Mouse (Mus musculus): ENCODE measurements around the gene Scube1.

Gene Scube1

DNA sequence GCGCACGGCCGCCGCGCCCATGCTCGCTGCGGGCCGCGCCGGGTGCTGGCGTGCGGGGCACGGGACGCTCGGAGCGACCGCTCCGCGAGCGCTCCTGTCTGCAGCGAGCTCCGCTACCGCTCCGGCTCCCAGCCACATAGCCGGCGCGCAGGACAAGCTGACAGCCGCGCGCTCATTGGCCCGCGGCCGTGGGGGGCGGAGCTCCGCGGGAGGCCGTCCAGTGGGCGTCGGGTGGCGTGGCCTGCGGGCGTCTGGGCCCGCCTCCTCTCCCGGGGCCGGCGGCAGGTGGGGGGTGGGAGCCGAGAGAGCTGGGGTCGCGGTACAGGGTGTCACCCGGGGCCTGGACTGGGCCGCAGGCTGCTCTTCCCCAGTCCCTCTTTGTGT lies at the start of gene Scube1:
Gene Scube1 (minus strand): TSS at position 136 of the 384 bp plus-strand sequence.
- DNase-seq: peak; percentile 84

DNA sequence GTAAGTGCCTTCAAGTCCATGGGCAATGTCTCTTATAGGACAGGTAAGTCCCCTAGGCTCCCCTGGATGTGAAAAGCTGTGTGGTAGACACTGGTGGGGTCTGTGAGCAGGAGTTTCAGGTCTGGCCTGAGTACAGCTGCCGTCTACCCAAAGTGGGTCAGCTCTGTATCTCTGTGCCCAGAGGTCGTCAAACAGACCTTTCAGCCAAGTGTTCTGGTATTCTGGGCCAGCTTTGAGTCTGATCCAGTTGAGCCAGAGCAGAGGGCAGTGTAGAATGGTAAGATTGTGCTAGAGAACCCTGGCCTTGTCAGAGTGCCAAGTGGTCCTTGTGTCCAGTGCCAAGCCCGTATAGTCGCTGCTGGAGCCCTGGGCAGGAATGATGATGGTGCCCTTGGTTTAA lies 48.1 kb upstream of the Scube1 start:
- peak; percentile 46 for DNase-seq

DNA sequence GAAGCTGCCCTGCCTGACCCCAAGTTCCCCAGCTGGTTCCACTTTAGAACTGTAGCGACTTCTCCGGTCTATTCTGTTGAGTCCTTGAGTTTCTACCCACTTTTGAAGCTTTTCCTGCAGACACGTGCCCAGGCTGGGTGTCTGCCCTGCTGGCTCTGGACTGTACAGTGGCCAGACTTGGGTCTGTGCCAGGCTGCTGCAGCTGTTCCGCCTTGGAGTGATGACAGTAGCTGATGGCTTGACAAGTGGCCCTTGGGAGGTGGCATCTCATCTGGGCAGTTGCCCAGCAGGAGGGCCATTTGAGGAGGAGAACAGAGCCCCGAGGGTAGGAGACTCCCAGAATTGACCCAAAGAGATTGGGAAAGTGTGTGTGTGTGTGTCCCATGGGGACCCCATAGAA lies 47.6 kb upstream of the Scube1 start:
- peak; percentile 47 for DNase-seq

DNA sequence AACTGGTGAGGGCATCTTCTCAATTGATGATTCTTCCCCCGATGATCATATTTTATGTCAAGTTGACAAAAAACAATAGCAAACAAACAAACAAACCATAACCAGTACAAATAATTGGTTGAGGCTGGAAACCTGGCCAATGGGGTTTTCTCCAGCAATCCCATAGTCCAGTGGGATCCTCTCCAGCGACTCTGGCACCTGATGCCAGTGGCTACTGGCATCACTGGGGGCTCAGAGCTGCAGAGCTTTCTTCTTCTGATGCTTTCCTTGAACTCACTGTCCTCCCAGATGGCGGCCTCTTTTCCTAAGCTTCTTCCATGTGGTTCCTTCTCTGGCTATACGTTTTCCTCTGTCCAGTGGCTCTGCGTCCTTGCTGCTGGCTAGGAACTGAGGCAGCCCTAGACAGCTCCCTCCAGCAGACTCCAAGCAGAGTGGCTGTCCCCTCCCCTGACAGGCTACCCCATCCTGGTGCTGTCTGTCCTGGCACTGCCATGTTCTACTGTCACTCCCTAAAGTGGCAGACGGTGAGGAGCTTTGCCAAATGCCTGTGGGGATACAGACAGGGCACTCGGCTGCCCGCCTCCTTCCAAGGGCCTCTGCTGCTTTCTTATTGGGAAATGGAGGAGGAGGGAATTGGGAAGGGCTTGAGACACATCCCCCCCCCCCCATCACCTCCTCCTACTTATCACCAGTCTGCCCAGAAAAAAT lies 46.7 kb upstream of the Scube1 start:
- DNase-seq: no peak

DNA sequence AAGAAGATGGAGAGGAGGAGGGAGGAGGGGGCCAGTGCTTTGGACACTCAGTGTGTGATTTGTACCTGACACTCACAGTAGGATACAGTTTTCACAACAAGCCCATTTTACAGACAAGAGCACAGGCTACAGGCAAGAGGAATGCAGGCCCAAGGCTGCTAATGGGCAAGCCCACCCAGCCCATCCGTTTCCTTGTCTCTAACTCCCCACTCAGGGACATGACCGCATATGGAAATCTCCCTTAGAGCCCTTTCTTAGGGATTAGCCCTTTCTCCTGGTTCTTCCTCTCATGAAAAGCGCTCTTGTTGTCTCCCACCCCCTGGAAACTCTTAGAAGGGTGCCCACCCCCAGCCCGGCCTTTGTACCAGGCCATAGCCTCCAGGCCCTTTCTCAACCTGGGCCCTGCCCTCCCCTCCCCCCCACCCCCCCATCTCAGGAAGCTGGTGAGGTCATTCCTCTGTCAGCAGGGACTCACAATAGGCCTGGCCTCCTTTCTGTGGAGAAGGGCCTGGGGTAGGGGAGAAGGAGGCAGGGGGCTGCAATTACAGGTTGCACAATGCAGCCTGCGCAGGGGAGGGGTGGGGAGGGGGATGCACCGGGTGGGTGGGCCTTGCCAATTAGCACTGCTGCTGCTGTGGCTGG lies 40.7 kb upstream of the Scube1 start:
- no peak for DNase-seq

DNA sequence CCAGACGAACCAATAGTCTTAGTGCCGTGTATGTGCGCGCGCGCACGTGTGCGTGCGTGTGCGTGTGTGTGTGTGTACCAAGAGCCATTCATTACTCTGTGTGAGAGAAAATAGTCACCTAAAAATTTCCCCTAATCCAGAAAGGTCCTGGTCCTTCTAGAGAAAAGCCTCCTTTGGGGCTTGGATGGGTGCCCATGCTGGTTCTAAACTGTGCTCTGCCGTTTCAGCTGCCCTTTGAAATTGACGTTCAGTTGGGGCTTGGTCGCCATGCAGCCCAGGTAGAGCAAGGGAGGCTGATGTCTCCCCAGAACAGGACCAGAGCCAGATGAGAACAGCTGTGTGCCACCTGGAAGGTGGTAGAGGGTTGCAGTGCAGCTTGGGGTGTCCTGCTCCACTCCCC lies 36.7 kb upstream of the Scube1 start:
- no peak for DNase-seq

DNA sequence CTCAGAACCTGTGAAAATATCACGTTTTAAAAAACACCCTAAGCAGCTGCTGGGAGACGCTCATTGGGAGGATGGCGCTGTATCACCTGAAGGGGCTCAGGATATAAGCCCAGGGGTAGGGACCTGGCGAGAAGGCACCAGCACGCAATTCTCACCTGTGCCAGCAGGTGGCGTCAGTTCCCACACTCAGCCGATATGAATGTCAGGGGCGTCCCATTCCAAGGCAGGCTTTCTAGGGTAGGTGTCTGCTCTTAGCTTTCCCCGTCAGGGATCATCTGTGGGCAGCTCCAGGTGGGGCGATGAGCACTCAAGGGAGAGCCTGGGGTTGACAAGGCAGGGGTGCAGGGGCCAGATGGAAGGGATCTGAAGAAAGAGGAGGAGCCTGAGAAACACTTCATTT lies 35.9 kb upstream of the Scube1 start:
- peak; percentile 64 for DNase-seq

DNA sequence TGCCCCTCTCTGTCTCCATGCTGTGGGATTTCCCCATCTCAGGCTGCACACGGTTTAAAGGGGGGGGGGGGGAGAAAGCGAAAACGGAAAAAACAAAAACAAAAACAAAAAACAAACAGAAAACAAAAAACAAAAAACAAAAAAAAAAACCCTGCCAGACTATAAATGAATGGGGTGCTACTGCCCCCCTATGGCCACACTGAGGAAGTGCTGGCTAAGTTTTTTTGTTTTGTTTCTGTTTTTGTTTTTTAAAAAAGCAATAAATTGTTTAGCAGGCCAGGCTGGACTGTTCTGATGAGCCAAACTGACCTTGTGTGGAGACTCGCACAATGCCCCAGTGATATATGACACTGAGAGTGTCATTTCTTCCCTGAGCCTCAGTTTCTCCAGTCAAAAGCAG lies 34.1 kb upstream of the Scube1 start:
- DNase-seq: no peak

DNA sequence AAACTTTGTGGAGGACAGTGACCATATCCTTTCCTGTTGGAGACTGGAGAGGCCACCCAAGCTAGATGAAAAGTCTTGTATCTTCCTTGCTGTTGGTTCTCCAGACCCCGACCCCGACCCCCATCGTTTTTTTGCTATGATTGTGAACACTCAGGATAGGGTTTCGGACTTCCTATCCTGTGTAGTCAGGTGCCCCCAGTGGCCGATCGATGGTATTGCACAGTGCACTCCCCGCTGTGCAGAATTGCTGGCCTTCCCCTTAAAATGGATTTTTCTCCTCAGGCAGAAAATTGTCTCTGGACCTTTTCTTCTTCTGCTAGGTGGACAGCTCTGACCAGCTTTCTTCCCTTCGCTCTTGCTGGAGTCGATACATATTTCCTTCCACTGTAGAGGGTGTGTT lies 31.9 kb upstream of the Scube1 start:
- peak; percentile 43 for DNase-seq

DNA sequence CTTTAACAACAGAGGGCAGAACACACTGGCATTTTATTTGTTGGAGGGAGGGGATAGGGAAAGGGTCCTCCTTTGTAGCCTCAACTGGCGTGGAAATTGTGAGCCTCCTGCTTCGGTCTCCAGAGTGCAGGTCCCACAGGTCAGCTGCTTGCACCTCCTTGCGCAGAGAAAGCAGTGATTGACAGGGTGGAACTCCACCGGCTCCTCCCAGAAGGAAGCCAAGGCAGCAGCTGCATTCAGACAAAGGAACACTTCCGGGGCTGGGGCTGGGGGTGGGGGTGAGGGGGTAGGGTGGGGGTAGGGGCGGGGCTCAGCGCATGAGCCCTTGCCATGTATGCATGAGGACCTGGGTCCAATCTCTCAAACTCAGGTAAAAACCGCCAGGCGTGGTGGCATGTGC lies 24.6 kb upstream of the Scube1 start:
- DNase-seq: no peak

DNA sequence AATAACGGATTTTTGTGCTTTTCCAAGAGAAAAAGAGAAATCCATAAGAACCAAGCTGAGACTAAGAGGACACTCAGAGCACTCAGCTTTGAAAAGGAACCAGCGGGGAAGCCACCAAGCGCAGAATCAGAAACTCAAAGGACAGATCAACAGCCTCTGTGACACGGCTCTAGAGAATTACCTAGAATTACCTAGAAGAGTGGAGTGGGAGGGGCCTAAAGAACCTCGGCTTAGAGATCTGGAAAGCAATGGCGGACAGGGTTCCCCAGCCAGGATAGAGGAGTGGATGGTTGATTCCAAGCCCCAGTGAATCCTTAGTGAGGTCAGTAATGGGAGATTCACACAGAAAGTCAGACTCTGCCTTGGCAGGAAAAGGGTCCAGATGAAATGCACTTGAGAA lies 24.2 kb upstream of the Scube1 start:
- no peak for DNase-seq

DNA sequence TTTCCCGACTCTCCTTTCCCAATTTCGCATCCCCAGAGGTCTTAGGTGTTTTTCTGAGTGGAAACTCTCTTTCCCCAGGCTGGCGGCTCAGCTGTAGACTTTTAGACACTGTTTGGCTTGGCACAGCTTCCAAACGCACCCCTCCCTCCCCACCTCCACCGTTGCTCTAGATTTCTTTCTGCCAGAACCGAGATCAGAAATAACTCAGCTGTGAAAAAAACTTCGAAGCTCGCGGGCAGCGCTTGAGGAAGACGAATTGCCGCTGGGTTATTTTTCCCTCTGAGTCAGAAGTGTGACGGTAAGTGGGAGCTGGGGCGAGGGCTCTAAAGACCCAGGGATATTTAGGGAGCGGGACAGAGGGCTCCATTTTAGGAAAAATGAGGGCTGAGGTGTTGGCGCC lies 21.5 kb upstream of the Scube1 start:
- DNase-seq: peak; percentile 64

DNA sequence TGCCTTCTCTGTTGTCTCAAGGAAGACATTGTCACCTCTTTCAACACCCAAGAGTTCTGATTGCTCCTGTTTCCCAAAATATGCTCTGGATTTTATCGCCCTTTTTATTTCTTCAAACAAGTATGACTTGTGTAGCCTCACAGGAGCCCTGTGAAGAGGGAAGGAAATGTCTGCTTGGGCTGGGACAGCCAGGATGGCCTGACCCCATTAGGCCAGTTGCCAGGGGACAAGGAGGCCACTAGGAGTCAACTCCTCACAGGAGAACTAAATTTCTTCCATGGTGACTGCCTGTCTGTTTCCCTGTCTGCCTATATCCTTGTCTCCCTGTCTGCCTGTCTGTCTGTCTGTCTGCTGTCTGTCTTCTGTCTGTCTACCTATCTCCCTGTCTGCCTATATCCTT lies 17.2 kb upstream of the Scube1 start:
- DNase-seq: no peak

DNA sequence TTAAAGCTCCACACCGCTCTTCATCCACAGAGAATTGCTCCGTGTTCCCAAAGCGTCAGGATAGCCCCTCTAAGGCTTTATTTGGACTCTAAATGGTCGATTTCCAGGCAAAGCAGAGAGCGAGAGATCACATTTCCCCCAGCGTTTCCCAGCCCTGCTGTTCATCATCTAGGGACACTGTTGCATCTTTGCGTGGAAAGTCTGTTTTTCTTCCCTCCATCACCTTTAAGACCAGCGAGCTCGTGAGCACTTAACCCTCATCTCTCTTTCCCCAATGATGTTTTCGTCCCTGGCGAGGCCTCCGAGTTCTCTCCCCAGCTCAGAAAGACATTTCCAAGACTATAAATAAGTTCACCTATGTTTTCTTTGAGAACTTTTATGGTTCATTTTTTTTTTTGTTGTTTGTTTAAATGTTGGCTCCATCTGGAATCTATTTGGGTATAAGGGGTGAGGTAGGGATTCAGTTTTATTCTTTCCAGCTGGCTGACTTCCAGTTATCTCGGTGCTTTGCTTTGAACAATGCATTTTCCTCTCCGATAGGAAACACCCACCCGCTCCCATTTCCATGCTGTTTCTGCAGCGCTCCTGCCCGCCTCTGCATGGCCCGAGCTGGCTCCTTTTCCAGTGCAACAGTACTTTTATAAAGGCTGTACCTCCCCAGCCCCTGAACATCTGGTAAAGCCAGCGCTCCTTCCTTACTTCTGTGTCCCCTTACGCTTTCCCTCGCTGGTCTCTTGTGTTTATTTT lies 16.0 kb upstream of the Scube1 start:
- peak; percentile 29 for DNase-seq

DNA sequence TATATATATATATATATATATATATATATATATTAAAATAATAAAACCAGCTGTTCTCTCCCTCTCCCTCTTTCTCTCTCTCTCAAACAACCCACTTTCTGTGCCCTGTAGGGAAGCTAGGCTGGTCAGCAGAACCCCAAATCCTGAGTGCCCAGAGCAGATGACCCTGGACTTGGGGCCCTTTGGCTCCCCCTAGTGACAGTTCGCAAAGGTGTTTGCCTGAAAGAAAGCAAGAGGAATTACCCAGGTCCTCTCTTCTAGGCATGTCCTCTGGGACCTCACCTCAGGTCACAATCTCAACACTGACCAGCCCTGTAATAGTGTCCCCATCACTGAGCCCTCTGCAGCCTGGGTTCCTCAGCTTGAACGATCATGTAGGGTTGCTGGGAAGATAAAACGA lies 2.8 kb upstream of the Scube1 start:
- DNase-seq: peak; percentile 47

DNA sequence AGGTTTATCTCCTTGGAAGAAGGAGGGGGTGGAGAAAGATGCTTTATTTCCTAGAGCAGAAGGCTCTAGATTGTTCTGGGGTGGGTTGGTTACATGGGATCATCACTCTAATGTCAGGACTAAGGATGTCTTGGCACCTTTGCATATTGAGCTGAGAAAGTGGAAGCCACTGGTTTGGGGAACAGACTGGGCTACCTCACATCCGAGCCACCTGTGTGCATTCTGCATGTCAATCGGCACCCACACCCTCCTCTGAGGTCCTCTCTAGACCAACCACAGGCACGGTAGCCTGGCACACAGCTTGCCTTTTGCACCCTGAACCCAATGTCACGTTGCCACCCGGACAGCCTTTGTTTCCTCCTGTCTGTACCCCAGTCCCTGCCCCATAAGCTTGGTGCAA lies 1.9 kb upstream of the Scube1 start:
- no peak for DNase-seq

DNA sequence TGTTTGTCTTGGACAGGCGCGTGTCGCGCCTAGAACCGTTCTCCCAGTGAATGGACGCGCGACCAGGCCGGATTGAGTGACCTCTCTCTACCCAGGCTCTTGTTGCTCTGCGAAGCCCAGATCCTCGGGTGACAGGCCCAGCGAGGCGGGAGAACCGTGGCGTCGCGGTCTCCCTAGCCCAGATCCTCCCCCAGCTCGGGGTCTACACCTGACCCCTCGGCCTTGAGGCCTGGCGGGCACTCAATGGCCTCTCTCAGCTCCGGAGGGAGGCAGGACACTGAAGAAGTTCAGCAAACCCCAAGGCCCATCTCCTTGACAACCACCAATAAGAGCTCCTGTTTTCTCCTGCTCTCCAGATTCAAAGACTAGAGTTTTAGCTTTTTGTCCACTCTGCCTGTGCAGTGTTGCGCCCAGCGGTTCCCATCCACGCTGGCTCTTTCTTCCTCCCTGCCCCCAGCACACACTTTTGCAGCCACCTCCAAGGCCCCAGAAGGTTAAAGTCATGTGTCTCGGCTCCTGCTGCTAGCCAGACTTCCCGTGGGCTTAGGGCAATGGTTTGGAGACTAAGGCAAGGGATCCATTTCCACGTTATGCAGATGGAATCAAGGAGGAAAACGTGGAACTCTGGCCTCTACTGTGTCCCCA lies 857 bp upstream of the Scube1 start:
- DNase-seq: no peak

DNA sequence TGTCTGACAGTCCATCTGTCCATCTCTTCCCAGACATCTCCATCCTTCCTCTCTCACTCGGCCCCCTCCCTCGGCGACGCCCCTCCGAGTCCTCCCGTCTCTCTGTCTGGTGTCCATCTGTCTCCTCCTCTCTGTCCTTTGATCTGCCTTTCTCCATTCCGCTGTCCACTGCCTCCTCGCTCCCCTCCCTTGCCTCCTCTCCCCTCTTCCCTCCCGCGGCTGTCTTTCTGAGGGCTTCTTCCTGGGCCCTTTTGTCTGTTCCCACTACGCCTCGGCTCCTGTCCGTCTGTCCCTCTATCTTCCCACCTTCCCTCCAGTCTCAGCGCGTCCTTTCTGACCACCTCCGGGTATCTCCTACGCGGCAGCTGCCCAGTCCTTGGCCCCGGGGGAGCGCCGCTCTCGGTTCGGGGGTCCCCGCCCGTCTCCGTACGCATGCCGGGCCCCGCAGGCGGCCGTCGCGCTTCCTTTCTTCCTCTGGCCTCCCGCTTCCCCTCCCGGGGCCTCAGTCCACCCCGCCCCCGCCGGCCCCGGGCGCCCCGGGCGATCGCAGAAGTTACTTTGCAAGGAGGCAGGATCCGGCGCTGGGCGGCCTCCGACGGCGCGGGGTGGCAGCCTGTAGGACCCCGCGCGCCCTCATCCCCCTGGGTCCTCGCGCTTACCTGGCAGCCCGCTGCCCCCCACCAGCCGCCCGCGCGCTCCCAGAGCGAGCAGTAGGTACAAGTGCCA lies 498 bp downstream of the Scube1 start:
- DNase-seq: no peak

DNA sequence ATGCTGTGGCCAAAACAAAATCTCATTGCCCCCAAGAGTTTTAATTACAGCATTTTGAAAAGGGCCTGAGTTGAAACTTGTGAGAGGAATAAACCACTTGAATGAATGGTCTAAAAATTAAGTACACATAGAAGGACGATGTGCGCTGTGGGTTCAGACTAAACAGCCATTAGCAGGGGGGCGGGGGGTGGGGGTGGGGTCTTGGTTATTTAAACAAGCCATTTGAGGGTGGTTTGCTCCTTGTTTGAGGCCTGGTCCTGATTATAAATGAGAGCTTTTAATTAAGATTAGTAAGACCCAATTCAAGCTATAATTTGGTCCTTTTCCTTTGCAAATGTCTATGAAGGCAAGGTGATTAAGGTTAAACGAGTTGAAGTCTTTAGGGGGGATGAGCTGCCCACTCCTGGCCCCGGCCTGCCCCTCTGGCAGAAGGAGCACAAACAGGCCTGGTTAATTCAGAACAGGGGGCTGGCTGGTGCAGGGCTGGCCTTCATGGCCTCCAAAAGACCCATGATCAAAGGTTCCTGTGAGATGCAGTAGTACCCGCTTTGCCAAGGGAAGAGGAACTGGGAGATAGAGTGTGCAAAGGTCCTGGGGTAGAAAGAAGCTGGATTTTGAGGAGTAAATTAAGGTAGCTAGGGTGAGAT lies 9.1 kb downstream of the Scube1 start:
- DNase-seq: no peak

DNA sequence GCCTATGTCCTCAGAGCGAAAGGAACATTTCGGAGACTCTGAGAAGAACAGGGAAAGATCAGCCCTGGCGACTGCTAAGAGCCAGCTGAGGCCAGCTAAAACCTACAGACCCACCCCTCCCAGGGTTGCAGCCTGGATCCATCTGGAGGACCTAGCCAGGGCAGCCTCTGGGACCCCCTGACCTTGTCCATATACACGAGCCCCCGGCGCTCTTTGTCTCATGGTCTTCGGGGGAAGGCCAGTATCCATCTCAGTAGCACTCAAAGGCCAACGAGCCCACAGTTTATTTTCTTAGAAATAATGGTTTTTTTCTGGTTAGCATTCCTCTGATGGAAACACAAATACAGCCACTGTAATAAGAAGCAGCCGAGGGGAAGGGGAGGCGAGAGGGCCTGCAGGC lies 12.0 kb downstream of the Scube1 start:
- no peak for DNase-seq

DNA sequence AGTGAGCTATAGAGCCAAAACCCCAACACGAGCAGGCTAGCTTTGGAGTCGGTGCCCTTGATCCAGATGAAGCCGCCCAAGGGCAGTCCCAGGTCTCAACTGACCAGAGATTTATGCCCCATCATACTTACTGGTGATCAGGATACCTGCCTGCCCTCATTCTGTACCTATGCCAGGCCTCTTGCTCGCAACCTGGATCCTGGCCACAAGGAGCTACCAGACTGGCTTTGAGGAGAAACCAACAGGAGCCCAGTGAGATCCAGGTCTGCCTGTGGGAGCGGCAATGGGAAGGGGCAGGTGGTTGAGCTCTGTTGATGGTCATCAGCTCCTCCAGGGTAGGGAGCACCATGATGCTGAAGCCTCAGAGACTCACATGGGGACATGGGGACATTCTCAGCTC lies 12.5 kb downstream of the Scube1 start:
- no peak for DNase-seq

Measured in right cerebral cortex, postnatal 14 days (tissue).